Mouse (Mus musculus): ENCODE data around the gene Mrpl18. TPM values are rescaled to one million over a fixed set of nuclear protein-coding genes. Genes with fewer than 3 reads are reported as not detected.
"Not testable (repeated sequence)": the region's sequence is repeated elsewhere in the genome, so short reads cannot be mapped to it uniquely, and the experiment has no call there.

Gene Mrpl18
- total and polyA plus RNA-seq, 3 experiments, result 202 to 257 TPM; not detected in 1

DNA sequence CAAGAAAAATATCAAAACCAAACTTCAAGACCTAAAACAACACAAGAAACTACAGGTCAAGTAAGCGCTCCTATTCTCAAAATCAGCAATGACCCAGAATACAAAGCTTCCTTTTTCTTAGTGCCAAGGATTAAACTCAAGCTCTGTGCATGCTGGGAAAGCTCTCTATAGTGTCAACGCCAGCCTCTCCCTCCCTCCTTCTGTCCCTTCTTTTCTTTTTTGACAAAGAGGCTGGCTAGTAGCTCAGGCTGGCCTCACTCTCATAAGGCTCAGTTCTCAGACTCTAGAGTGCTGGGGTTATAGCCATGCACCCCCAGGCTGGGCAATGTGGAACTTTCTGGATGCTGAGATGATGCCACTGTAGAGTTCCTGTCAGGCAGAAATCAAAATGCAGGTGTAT is 21.9 kb upstream of the Mrpl18 start:
- H3K79me2 ChIP-seq (ENCODE audit: control insufficient read depth, insufficient read depth, low read length, poor library complexity), result no peaks in the 10 kb centered on the region
- no peak for TF ChIP-seq ZC3H11A (IDR thresholded peaks at IDR 0.05; ENCODE audit: low read depth, low read length)
- no peak for TF ChIP-seq NRF1 (IDR thresholded peaks at IDR 0.05; ENCODE audit: insufficient read depth, low read depth, low read length, poor library complexity, severe bottlenecking)
- peaks cover 0 to 5% of the 10 kb centered on the region in 2 experiments; a peak in 2 of 4 replicates for H3K36me3 ChIP-seq (ENCODE audit: control insufficient read depth in 1 of 2, insufficient read depth in 2 of 2, low read length in 2 of 2)
- no peak overlapping the region for H3K4me3 ChIP-seq (ENCODE audit: control insufficient read depth in 1 of 2, insufficient read depth in 1 of 2, low read depth in 2 of 2, low read length in 2 of 2)
- no peak overlapping the region for H3K9ac ChIP-seq (ENCODE audit: control insufficient read depth, low read depth, low read length, poor library complexity, severe bottlenecking)
- H3K9me3 ChIP-seq (replicated peaks; ENCODE audit: insufficient read depth, low read length), result no peaks in the 10 kb centered on the region
- H3K4me1 ChIP-seq (ENCODE audit: control insufficient read depth in 1 of 2, insufficient read depth in 2 of 2, low read length in 2 of 2), result peaks cover 5 to 6% of the 10 kb centered on the region in 2 experiments; a peak in 3 of 4 replicates
- DNase-seq (ENCODE audit: low read depth, low spot score), result no peak
- no peaks in the 10 kb centered on the region for H3K27me3 ChIP-seq (ENCODE audit: control insufficient read depth in 1 of 2, insufficient read depth in 2 of 2, low read length in 2 of 2)
- H3K27ac ChIP-seq (ENCODE audit: control insufficient read depth, low read depth, low read length), result no peak overlapping the region

DNA sequence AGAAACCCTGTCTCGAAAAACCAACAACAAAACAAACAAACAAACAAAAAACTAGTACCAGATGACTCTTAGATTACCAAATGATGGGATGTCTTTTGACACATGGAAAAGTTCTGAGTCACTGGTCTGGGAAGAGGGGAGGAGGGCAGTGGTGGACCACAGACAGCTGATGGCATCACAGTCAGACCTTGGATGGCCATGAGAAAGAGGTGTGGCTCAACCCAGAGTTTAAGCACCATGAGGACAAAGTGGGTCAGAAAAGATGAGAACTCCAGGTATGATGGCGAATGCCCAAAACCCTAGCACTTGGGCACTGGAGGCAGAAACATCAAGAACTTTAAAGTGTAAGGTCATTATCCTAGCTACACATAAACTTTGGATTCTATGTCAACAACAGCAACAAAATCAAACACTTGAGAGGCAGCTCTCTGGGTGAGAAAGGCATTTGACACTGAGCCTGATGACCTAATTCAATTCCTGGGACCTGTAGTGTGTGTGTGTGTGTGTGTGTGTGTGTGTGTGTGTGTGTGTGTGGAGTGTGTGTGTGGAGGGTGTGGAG is 21.3 kb upstream of the Mrpl18 start:
- no peaks in the 10 kb centered on the region for H3K27me3 ChIP-seq (ENCODE audit: control insufficient read depth in 1 of 2, insufficient read depth in 2 of 2, low read length in 2 of 2)
- H3K9ac ChIP-seq (ENCODE audit: control insufficient read depth, low read depth, low read length, poor library complexity, severe bottlenecking), result no peak overlapping the region
- no peak overlapping the region for H3K4me3 ChIP-seq (ENCODE audit: control insufficient read depth in 1 of 2, insufficient read depth in 1 of 2, low read depth in 2 of 2, low read length in 2 of 2)
- DNase-seq (ENCODE audit: low read depth, low spot score), result no peak
- peaks cover 5 to 6% of the 10 kb centered on the region in 2 experiments; a peak in 3 of 4 replicates for H3K4me1 ChIP-seq (ENCODE audit: control insufficient read depth in 1 of 2, insufficient read depth in 2 of 2, low read length in 2 of 2)
- no peaks in the 10 kb centered on the region for H3K79me2 ChIP-seq (ENCODE audit: control insufficient read depth, insufficient read depth, low read length, poor library complexity)
- peaks cover 0 to 5% of the 10 kb centered on the region in 2 experiments; a peak in 1 of 4 replicates for H3K36me3 ChIP-seq (ENCODE audit: control insufficient read depth in 1 of 2, insufficient read depth in 2 of 2, low read length in 2 of 2)
- no peaks in the 10 kb centered on the region for H3K9me3 ChIP-seq (replicated peaks; ENCODE audit: insufficient read depth, low read length)
- no peak for TF ChIP-seq ETS1 (IDR thresholded peaks at IDR 0.05; ENCODE audit: low read depth, low read length)
- no peak for TF ChIP-seq ZKSCAN1 (IDR thresholded peaks at IDR 0.05; ENCODE audit: low read depth, low read length)
- no peak for TF ChIP-seq GABPA (IDR thresholded peaks at IDR 0.05; ENCODE audit: low read depth, low read length)
- no peak for TF ChIP-seq RCOR1 (IDR thresholded peaks at IDR 0.05; ENCODE audit: low read depth, low read length)
- H3K27ac ChIP-seq (ENCODE audit: control insufficient read depth, low read depth, low read length), result no peak overlapping the region

DNA sequence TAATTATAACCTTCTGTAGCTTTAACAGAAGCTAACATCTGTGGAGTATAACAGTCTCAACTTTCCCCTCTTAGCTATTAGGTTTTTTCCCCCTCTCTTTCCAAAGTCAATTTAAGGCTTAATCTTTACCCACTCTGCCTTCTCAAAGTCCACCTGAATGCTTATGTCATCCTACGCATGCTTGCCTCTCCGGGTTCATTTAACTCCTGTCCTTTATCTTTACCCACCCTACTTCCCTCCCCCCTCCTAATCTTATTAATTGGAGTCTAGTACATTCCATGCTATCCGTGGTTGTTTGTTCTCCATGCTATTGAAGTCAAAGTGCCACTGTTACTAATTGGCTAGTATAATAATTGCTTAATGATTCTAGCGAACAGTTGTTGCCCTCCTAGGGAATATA is 19.6 kb upstream of the Mrpl18 start:
- Histone ChIP-seq H3K9me3 (replicated peaks; ENCODE audit: insufficient read depth, low read length) (no peaks in the 10 kb centered on the region), H3K27ac (ENCODE audit: control insufficient read depth, low read depth, low read length) (no peak overlapping the region), H3K27me3 (ENCODE audit: control insufficient read depth in 1 of 2, insufficient read depth in 2 of 2, low read length in 2 of 2) (no peaks in the 10 kb centered on the region), H3K79me2 (ENCODE audit: control insufficient read depth, insufficient read depth, low read length, poor library complexity) (no peaks in the 10 kb centered on the region), H3K4me3 (ENCODE audit: control insufficient read depth in 1 of 2, insufficient read depth in 1 of 2, low read depth in 2 of 2, low read length in 2 of 2) (no peak overlapping the region), H3K9ac (ENCODE audit: control insufficient read depth, low read depth, low read length, poor library complexity, severe bottlenecking) (no peak overlapping the region), H3K36me3 (ENCODE audit: control insufficient read depth in 1 of 2, insufficient read depth in 2 of 2, low read length in 2 of 2) (no peaks in the 10 kb centered on the region), H3K4me1 (ENCODE audit: control insufficient read depth in 1 of 2, insufficient read depth in 2 of 2, low read length in 2 of 2) (peaks cover 0 to 2% of the 10 kb centered on the region in 2 experiments; a peak in 1 of 4 replicates)
- DNase-seq (ENCODE audit: low read depth, low spot score), result no peak
- TF ChIP-seq HCFC1 (IDR thresholded peaks at IDR 0.05; ENCODE audit: low read depth, low read length) (no peak), MAFK (IDR thresholded peaks at IDR 0.05; ENCODE audit: borderline replicate concordance, low read depth, low read length) (no peak), ZNF384 (IDR thresholded peaks at IDR 0.05; ENCODE audit: low read depth, low read length) (no peak), NELFE (IDR thresholded peaks at IDR 0.05; ENCODE audit: low read depth, low read length) (no peak), JUND (IDR thresholded peaks at IDR 0.05; ENCODE audit: low read depth, low read length) (no peak), EP300 (IDR thresholded peaks at IDR 0.05; ENCODE audit: low read depth in 1 of 2, low read length in 2 of 2) (no peak), TCF12 (IDR thresholded peaks at IDR 0.05; ENCODE audit: low read depth, low read length) (no peak), RCOR1 (IDR thresholded peaks at IDR 0.05; ENCODE audit: low read depth, low read length) (no peak)

DNA sequence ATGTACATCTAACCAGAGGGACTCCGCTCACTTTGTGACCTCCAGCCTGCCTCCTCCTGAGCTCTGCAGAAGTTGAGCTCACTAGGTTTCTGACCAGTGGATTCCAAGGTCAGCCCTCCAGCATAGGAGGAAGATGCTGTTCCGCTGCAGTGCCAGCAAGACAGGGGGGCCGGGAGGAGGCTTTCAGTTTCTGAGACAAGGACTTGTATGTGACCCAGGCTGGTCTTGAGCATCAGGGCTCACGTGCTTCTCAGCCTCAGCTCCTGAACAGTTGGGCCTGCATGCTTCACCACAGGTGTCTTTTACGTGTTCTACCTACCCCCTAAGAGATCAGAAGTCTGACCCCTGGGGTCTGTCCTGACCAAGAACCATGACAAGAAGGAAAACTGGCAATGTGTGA is 15.4 kb upstream of the Mrpl18 start:
- H3K27ac ChIP-seq (ENCODE audit: control insufficient read depth, low read depth, low read length); H3K27me3 ChIP-seq (ENCODE audit: control insufficient read depth in 1 of 2, insufficient read depth in 2 of 2, low read length in 2 of 2); H3K9ac ChIP-seq (ENCODE audit: control insufficient read depth, low read depth, low read length, poor library complexity, severe bottlenecking); H3K9me3 ChIP-seq (replicated peaks; ENCODE audit: insufficient read depth, low read length); DNase-seq (ENCODE audit: low read depth, low spot score); H3K4me1 ChIP-seq (ENCODE audit: control insufficient read depth in 1 of 2, insufficient read depth in 2 of 2, low read length in 2 of 2); H3K36me3 ChIP-seq (ENCODE audit: control insufficient read depth in 1 of 2, insufficient read depth in 2 of 2, low read length in 2 of 2); H3K79me2 ChIP-seq (ENCODE audit: control insufficient read depth, insufficient read depth, low read length, poor library complexity); H3K4me3 ChIP-seq (ENCODE audit: control insufficient read depth in 1 of 2, insufficient read depth in 1 of 2, low read depth in 2 of 2, low read length in 2 of 2): not testable (repeated sequence)

Data from MEL (cell line).